Mouse (Mus musculus) cerebellum, adult 9-11 months (tissue): ENCODE measurements around the gene Etv3.

Experiments used
- DNase-seq: peaks from one replicate; pipeline ENCODE4 v3.0.0; 2022

Etv3 gene

GRCm38 (mm10) chr3:87560156-87560555 lies 34.9 kb downstream of the Etv3 start:
- no peak for DNase-seq

DNA sequence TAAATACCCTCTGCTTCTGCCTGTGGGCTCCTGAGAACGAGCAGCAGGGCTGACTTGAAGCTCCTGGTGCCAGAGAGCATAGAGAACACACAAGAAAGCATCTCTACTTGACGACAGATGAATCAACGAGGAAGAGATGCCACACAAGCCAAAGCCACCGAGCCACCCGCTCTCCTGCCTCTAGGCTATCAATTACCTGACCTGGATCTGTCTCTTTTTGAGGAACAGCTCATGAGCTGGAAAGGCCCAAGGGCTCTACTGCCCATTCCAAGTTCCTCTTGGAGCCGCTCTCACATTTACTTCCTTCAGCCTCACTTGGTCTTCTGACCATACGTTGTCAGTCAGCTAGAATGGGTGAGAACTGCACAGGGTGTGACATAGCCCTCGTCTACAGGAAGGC lies 36.2 kb downstream of the Etv3 start:
- no peak for DNase-seq

DNA sequence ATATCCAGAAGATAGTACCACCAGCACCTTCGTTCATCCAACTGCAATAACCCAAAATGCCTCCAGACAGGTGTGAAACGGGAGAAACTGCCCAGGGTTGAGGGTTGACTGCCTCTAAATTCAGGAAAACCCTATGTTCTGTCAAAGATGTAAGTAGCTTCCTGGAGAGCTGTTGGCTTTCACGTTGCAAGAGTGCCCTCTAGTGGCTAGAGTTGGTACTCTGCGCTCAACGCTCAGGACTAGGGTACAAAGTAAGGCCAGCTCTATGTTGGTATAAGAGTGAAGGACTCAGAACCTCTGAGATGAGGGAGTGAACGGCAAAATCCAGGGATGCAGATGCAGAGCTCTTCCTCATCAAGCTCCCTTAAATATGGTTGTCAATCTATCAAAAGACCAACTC lies 37.2 kb downstream of the Etv3 start:
- DNase-seq, result peak; percentile 76

- DNase-seq, result no peak
Measured at GRCm38 (mm10) chr3:87563466-87563865, 38.3 kb downstream of the Etv3 start.

- DNase-seq, result no peak
Measured at GRCm38 (mm10) chr3:87565623-87566022, 40.4 kb downstream of the Etv3 start.

DNA sequence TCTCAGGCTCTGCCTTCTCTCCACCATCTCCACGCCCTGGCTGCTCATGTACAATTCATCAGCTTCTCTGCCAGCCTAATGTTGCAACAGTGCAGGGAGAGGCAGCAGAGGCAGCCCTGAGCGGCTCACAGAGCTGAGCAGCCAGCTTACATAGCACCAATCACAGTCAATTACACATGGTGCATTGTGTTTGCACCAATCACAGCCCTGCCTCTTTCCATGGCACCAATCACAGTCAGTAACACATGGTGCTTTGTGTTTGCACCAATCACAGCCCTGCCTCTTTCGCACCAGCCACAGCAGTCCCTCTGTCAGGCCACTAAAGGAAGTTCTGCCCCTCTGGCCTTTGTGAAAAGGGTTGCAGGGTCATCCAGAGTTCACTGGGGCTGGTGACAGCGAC lies 40.9 kb downstream of the Etv3 start:
- peak; percentile 95 for DNase-seq

- no peak for DNase-seq
Measured at GRCm38 (mm10) chr3:87567497-87567896, 42.3 kb downstream of the Etv3 start.

- DNase-seq, result no peak
Measured at GRCm38 (mm10) chr3:87568681-87569080, 43.5 kb downstream of the Etv3 start.

GRCm38 (mm10) chr3:87575766-87576165 lies 50.6 kb downstream of the Etv3 start:
- no peak for DNase-seq

DNA sequence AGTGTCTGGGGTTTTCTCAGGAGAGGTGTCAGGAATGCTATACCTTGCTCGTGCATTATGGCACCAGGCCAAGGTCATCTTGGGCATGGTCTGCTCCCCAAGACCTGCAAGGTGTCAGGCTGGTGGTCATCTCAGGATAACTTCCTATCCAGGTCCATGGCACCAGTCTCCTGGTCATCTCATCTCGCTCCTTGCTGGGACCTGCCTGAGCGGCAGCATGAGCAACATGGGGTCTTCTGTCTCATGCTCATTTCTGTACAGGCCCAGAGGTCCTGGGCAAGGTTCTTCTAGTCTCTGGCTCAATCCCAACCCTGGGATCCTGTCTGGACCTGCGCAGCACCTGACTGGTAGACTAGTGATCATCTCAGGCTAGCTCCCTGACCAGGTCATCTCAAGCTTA lies 57.1 kb downstream of the Etv3 start:
- DNase-seq, result no peak
